Mouse (Mus musculus) embryonic facial prominence, embryonic 14.5 days (tissue): ENCODE measurements at regions not wholly inside any gene's neighbourhood (a gene's known extent, or its start where the extent isn't known, plus 50 kb on each side); places are given as distances from the start of the nearest gene placed in this dataset.

ENCODE experiments used
- ATAC-seq: fragments of 200-750 bp; cut with Nextera tagmentation; 2 replicates; pipeline ENCODE4 v1.8.0; 2017; ENCODE audit warnings: low read depth, moderate number of reproducible peaks, moderate TSS enrichment
- DNase-seq: peaks from one replicate; pipeline ENCODE4 v3.0.0-alpha.2; 2015; ENCODE audit warnings: low spot score
- H3K27ac ChIP-seq: fragments of 300-500 bp; sonication (generic); replicated peaks from 2 replicates; pipeline ENCODE4 v1.5.1; 2014; ENCODE audit warnings: low read depth, mild to moderate bottlenecking, low read length, moderate library complexity
- H3K27me3 ChIP-seq: fragments of 300-500 bp; sonication (generic); replicated peaks from 2 replicates; pipeline ENCODE4 v1.6.1; 2014; ENCODE audit warnings: low read length; ENCODE audit not compliant: control insufficient read depth, insufficient read depth
- H3K36me3 ChIP-seq: fragments of 300-500 bp; sonication (generic); 2 replicates; pipeline ENCODE4 v1.6.1; 2014; ENCODE audit warnings: low read length, mixed read lengths; ENCODE audit not compliant: control insufficient read depth, insufficient read depth
- H3K4me1 ChIP-seq: fragments of 300-500 bp; sonication (generic); 2 replicates; pipeline ENCODE4 v1.6.1; 2014; ENCODE audit warnings: antibody characterized with exemption, low read length; ENCODE audit not compliant: control insufficient read depth, insufficient read depth
- H3K4me2 ChIP-seq: fragments of 300-500 bp; sonication (generic); 2 replicates; pipeline ENCODE4 v1.6.1; 2014; ENCODE audit warnings: low read depth, mild to moderate bottlenecking, low read length, moderate library complexity, mixed read lengths
- H3K4me3 ChIP-seq: fragments of 300-500 bp; sonication (generic); 2 replicates; pipeline ENCODE4 v1.5.1; 2014; ENCODE audit warnings: low read depth, mild to moderate bottlenecking, low read length
- H3K9ac ChIP-seq: fragments of 300-500 bp; sonication (generic); 2 replicates; pipeline ENCODE4 v1.6.1; 2014; ENCODE audit warnings: low read depth, mild to moderate bottlenecking, low read length, moderate library complexity, mixed read lengths
- H3K9me3 ChIP-seq: fragments of 300-500 bp; sonication (generic); 2 replicates; pipeline ENCODE4 v1.6.1; 2016; ENCODE audit warnings: low read length; ENCODE audit not compliant: control insufficient read depth
- WGBS: fragments of 180-500 bp; shearing (Covaris S2); extraction: QIAGEN DNeasy Blood & Tissue Kit; methylation state at CpG from one replicate; pipeline ENCODE4 v1.1.7; 2014; 5-methylcytosine and 5-hydroxymethylcytosine counted together

GRCm38 (mm10) chr1:185074001-185074400 lies 74.6 kb upstream of the Mark1 start:
- no peak overlapping the region for H3K4me3 ChIP-seq
- H3K4me2 ChIP-seq: no peak overlapping the region
- DNase-seq (no peak), ATAC-seq (no peak)
- no peak overlapping the region for H3K27ac ChIP-seq
- WGBS: 83% methylated on average over 5 of the region's 5 CpGs
- H3K9me3 ChIP-seq: no peaks in the 10 kb centered on the region
- no peaks in the 10 kb centered on the region for H3K27me3 ChIP-seq
- H3K4me1 ChIP-seq: 0 out of 2 replicates have a peak, but pooled peaks cover 5% of the 10 kb centered on the region
- no peak overlapping the region for H3K9ac ChIP-seq
- no peaks in the 10 kb centered on the region for H3K36me3 ChIP-seq

GRCm38 (mm10) chr1:185072766-185073165 lies 73.4 kb upstream of the Mark1 start:
- ATAC-seq (no peak), DNase-seq (no peak)
- H3K9me3 ChIP-seq: no peaks in the 10 kb centered on the region
- H3K27ac ChIP-seq: no peak overlapping the region
- no peak overlapping the region for H3K4me2 ChIP-seq
- H3K4me3 ChIP-seq: no peak overlapping the region
- no peaks in the 10 kb centered on the region for H3K36me3 ChIP-seq
- no peaks in the 10 kb centered on the region for H3K27me3 ChIP-seq
- WGBS: 83% methylated on average over 6 of the region's 6 CpGs
- 0 out of 2 replicates have a peak, but pooled peaks cover 5% of the 10 kb centered on the region for H3K4me1 ChIP-seq
- H3K9ac ChIP-seq: no peak overlapping the region

- ATAC-seq (no peak), DNase-seq (no peak)
- Histone ChIP-seq H3K36me3 (no peaks in the 10 kb centered on the region), H3K27me3 (no peaks in the 10 kb centered on the region), H3K4me1 (0 out of 2 replicates have a peak, but pooled peaks cover 5% of the 10 kb centered on the region), H3K9ac (no peak overlapping the region), H3K9me3 (no peaks in the 10 kb centered on the region), H3K4me3 (no peak overlapping the region), H3K27ac (no peak overlapping the region), H3K4me2 (no peak overlapping the region)
- 73% methylated on average over 7 of the region's 7 CpGs for WGBS
Measured at GRCm38 (mm10) chr1:185071566-185071965, 72.2 kb upstream of the Mark1 start.

GRCm38 (mm10) chr1:185070853-185071149 lies 71.4 kb upstream of the Mark1 start:
- Histone ChIP-seq H3K36me3 (no peaks in the 10 kb centered on the region), H3K27me3 (no peaks in the 10 kb centered on the region), H3K9me3 (no peaks in the 10 kb centered on the region), H3K4me2 (no peak overlapping the region), H3K27ac (no peak overlapping the region), H3K4me1 (0 out of 2 replicates have a peak, but pooled peaks cover 5% of the 10 kb centered on the region), H3K4me3 (no peak overlapping the region), H3K9ac (no peak overlapping the region)
- ATAC-seq: no peak
- DNase-seq: no peak
- WGBS: 79% methylated on average over 3 of the region's 3 CpGs

GRCm38 (mm10) chr1:185070062-185070852 lies 70.9 kb upstream of the Mark1 start:
- peak; percentile 74 for DNase-seq
- Histone ChIP-seq H3K4me1 (0 out of 2 replicates have a peak, but pooled peaks cover 5% of the 10 kb centered on the region), H3K9me3 (no peaks in the 10 kb centered on the region), H3K27me3 (no peaks in the 10 kb centered on the region), H3K9ac (no peak overlapping the region), H3K4me3 (no peak overlapping the region), H3K36me3 (no peaks in the 10 kb centered on the region), H3K27ac (no peak overlapping the region), H3K4me2 (no peak overlapping the region)
- ATAC-seq: no peak
- WGBS: 60% methylated on average over 10 of the region's 10 CpGs

- Histone ChIP-seq H3K27ac (no peak overlapping the region), H3K4me3 (no peak overlapping the region), H3K4me1 (0 out of 2 replicates have a peak, but pooled peaks cover 5% of the 10 kb centered on the region), H3K27me3 (no peaks in the 10 kb centered on the region), H3K9me3 (no peaks in the 10 kb centered on the region), H3K4me2 (no peak overlapping the region), H3K36me3 (no peaks in the 10 kb centered on the region), H3K9ac (no peak overlapping the region)
- DNase-seq: no peak
- no peak for ATAC-seq
- 89% methylated on average over 6 of the region's 6 CpGs for WGBS
Measured at GRCm38 (mm10) chr1:185068136-185068535, 68.8 kb upstream of the Mark1 start.

- Histone ChIP-seq H3K27ac (no peak overlapping the region), H3K9me3 (no peaks in the 10 kb centered on the region), H3K36me3 (no peaks in the 10 kb centered on the region), H3K4me2 (no peak overlapping the region), H3K4me1 (0 out of 2 replicates have a peak, but pooled peaks cover 5% of the 10 kb centered on the region), H3K4me3 (no peak overlapping the region), H3K27me3 (no peaks in the 10 kb centered on the region), H3K9ac (no peak overlapping the region)
- DNase-seq (no peak), ATAC-seq (no peak)
- WGBS: 69% methylated on average over 5 of the region's 5 CpGs
Measured at GRCm38 (mm10) chr1:185067661-185068060, 68.3 kb upstream of the Mark1 start.

- H3K4me3 ChIP-seq: no peak overlapping the region
- no peaks in the 10 kb centered on the region for H3K9me3 ChIP-seq
- no peak overlapping the region for H3K27ac ChIP-seq
- DNase-seq: no peak
- WGBS: 28% methylated on average over 3 of the region's 3 CpGs
- H3K9ac ChIP-seq: no peak overlapping the region
- H3K36me3 ChIP-seq: no peaks in the 10 kb centered on the region
- no peak for ATAC-seq
- H3K4me2 ChIP-seq: no peak overlapping the region
- H3K27me3 ChIP-seq: no peaks in the 10 kb centered on the region
- 0 out of 2 replicates have a peak, but pooled peaks cover 3% of the 10 kb centered on the region for H3K4me1 ChIP-seq
Measured at GRCm38 (mm10) chr1:185065056-185065455, 65.7 kb upstream of the Mark1 start.

- H3K4me1 ChIP-seq: no peaks in the 10 kb centered on the region
- no peak for ATAC-seq
- DNase-seq: no peak
- H3K4me2 ChIP-seq: no peak overlapping the region
- no peak overlapping the region for H3K27ac ChIP-seq
- no peaks in the 10 kb centered on the region for H3K27me3 ChIP-seq
- no peaks in the 10 kb centered on the region for H3K9me3 ChIP-seq
- H3K9ac ChIP-seq: no peak overlapping the region
- WGBS: 74% methylated on average over 11 of the region's 11 CpGs
- H3K4me3 ChIP-seq: no peak overlapping the region
- no peaks in the 10 kb centered on the region for H3K36me3 ChIP-seq
Measured at GRCm38 (mm10) chr1:185062103-185062502, 62.7 kb upstream of the Mark1 start.
